Comparison of ENCODE assay signal across 19 mouse cellular contexts in genomic region chr14:31420985-31421384, GRCm38 (mm10). TPM values are rescaled to one million over a fixed set of nuclear protein-coding genes. Genes with fewer than 3 reads are reported as not detected.
A peak's percentile ranks its signal among the peaks of the same experiment; 100 is the strongest.
DNase-seq lines count a peak whose midpoint lies in the region; ATAC-seq and TF ChIP-seq lines count a peak whose summit lies in the region.
"Had no signal": no experiment of that assay in that cellular context is flagged by ENCODE, and none has a peak within 500 bp of the region (broad histone marks: within the 10 kb centered on the region; RNA-seq: fewer than 3 reads in every experiment).

No protein-coding gene starts in this region.

- H3K4me2 ChIP-seq in heart, postnatal 0 days (ENCODE audit: low read depth, low read length): no peak overlapping the region
- H3K4me2 ChIP-seq in kidney, embryonic 15.5 days: no peak overlapping the region; the same call in 1 of the 2 replicates
- no peak overlapping the region for H3K4me2 ChIP-seq in neural tube, embryonic 13.5 days
- 0 out of 2 replicates have a peak overlapping the region, but pooled peaks have one; percentile 6 for H3K4me2 ChIP-seq in liver, postnatal 0 days (ENCODE audit: low read depth, low read length)
- H3K4me2 ChIP-seq: heart, embryonic 15.5 days had no signal

- no peak for TF ChIP-seq EP300 in heart, postnatal 0 days (IDR thresholded peaks at IDR 0.05; ENCODE audit: low read depth)
- TF ChIP-seq EP300 in liver, postnatal 0 days (IDR thresholded peaks at IDR 0.05; ENCODE audit: low read depth): no peak

- no peaks in the 10 kb centered on the region for H3K9me3 ChIP-seq in heart, postnatal 0 days (replicated peaks; ENCODE audit: control insufficient read depth, low read length)
- no peaks in the 10 kb centered on the region for H3K9me3 ChIP-seq in kidney, embryonic 15.5 days (replicated peaks)
- peaks cover 6% of the 10 kb centered on the region for H3K9me3 ChIP-seq in neural tube, embryonic 13.5 days
- no peaks in the 10 kb centered on the region for H3K9me3 ChIP-seq in liver, postnatal 0 days (ENCODE audit: low read length)
- H3K9me3 ChIP-seq: heart, embryonic 15.5 days had no signal

- no peak overlapping the region for H3K9ac ChIP-seq in heart, postnatal 0 days (replicated peaks; ENCODE audit: low read depth, low read length)
- no peak overlapping the region for H3K9ac ChIP-seq in kidney, embryonic 15.5 days
- no peak overlapping the region for H3K9ac ChIP-seq in neural tube, embryonic 13.5 days
- H3K9ac ChIP-seq in liver, postnatal 0 days (replicated peaks): no peak overlapping the region; the same call in 1 of the 2 replicates
- H3K9ac ChIP-seq: heart, embryonic 15.5 days; liver, embryonic 14.5 days had no signal

- whole genome bisulfite sequencing in heart, postnatal 0 days: 79% methylated on average over 7 of the region's 7 CpGs
- 37% methylated on average over 7 of the region's 7 CpGs for WGBS in kidney, embryonic 15.5 days
- WGBS in neural tube, embryonic 13.5 days: 30% methylated on average over 7 of the region's 7 CpGs
- whole genome bisulfite sequencing in liver, postnatal 0 days (ENCODE audit: insufficient replicate concordance): 62% methylated on average over 7 of the region's 7 CpGs

- peak overlapping the region; percentile 58; the same call in 1 of the 2 replicates for H3K27ac ChIP-seq in heart, postnatal 0 days (ENCODE audit: low read depth)
- H3K27ac ChIP-seq in kidney, embryonic 15.5 days: peak overlapping the region; percentile 75
- peak overlapping the region; percentile 28; the same call in 1 of the 2 replicates for H3K27ac ChIP-seq in neural tube, embryonic 13.5 days (replicated peaks)
- H3K27ac ChIP-seq in liver, postnatal 0 days (ENCODE audit: low read depth): peak overlapping the region; percentile 85
- H3K27ac ChIP-seq: embryonic facial prominence, embryonic 10.5 days; heart, embryonic 15.5 days; liver, embryonic 14.5 days had no signal

- no peak for DNase-seq in heart, postnatal 0 days (ENCODE audit: low spot score)
- DNase-seq in heart, adult 9 months (ENCODE audit: low spot score in 2 of 2): no peak
- DNase-seq in kidney, adult 9 months: no peak
- DNase-seq in neural tube, embryonic 10.5 days (ENCODE audit: extremely low spot score, low spot score): no peak
- DNase-seq in liver, postnatal 0 days: no peak
- DNase-seq: cerebellum, adult 8-10 months; gastrocnemius, postnatal 10 days; heart, adult 11 months; left cerebral cortex, postnatal 4 days; lung, postnatal 14 days; midbrain, embryonic 14.5 days; thymus, postnatal 25 days had no signal

- H3K27me3 ChIP-seq in heart, postnatal 0 days (ENCODE audit: control insufficient read depth, insufficient read depth, low read length): no peaks in the 10 kb centered on the region
- no peaks in the 10 kb centered on the region for H3K27me3 ChIP-seq in kidney, embryonic 15.5 days
- no peaks in the 10 kb centered on the region; the same call in 1 of the 2 replicates for H3K27me3 ChIP-seq in neural tube, embryonic 13.5 days
- H3K27me3 ChIP-seq in liver, postnatal 0 days (ENCODE audit: insufficient read depth, low read length): no peaks in the 10 kb centered on the region
- H3K27me3 ChIP-seq: heart, embryonic 15.5 days had no signal

- no peak overlapping the region for H3K4me3 ChIP-seq in heart, postnatal 0 days (ENCODE audit: low read depth, low read length)
- no peak overlapping the region for H3K4me3 ChIP-seq in kidney, embryonic 15.5 days (replicated peaks)
- H3K4me3 ChIP-seq in neural tube, embryonic 13.5 days: no peak overlapping the region
- no peak overlapping the region for H3K4me3 ChIP-seq in liver, postnatal 0 days (ENCODE audit: low read depth, low read length)
- H3K4me3 ChIP-seq: embryonic facial prominence, embryonic 10.5 days; heart, embryonic 15.5 days had no signal

- H3K36me3 ChIP-seq in heart, postnatal 0 days (replicated peaks; ENCODE audit: control insufficient read depth, insufficient read depth, low read length): 0 out of 2 replicates have a peak, but pooled peaks cover 5% of the 10 kb centered on the region
- H3K36me3 ChIP-seq in kidney, embryonic 15.5 days: peaks cover 6% of the 10 kb centered on the region; the same call in 1 of the 2 replicates
- peaks cover 20% of the 10 kb centered on the region; the same call in 1 of the 2 replicates for H3K36me3 ChIP-seq in neural tube, embryonic 13.5 days
- H3K36me3 ChIP-seq in liver, postnatal 0 days (replicated peaks; ENCODE audit: insufficient read depth, low read length): peaks cover 11% of the 10 kb centered on the region
- H3K36me3 ChIP-seq: heart, embryonic 15.5 days had no signal

- no peak for TF ChIP-seq CTCF in heart, postnatal 0 days (IDR thresholded peaks at IDR 0.05; ENCODE audit: low read depth)
- no peak for TF ChIP-seq CTCF in liver, postnatal 0 days (IDR thresholded peaks at IDR 0.05; ENCODE audit: low read depth)

- H3K4me1 ChIP-seq in heart, postnatal 0 days (ENCODE audit: control insufficient read depth, insufficient read depth): peaks cover 66% of the 10 kb centered on the region
- H3K4me1 ChIP-seq in kidney, embryonic 15.5 days: peaks cover 73% of the 10 kb centered on the region
- H3K4me1 ChIP-seq in neural tube, embryonic 13.5 days (replicated peaks): peaks cover 46% of the 10 kb centered on the region
- H3K4me1 ChIP-seq in liver, postnatal 0 days (ENCODE audit: insufficient read depth): peaks cover 76% of the 10 kb centered on the region

- ATAC-seq in heart, postnatal 0 days (ENCODE audit: insufficient read depth, low read depth): no peak
- peak; percentile 61; the same call in 1 of the 2 replicates for ATAC-seq in kidney, embryonic 15.5 days (replicated peaks; ENCODE audit: low FRiP score)
- ATAC-seq in neural tube, embryonic 13.5 days (ENCODE audit: low read depth): no peak
- ATAC-seq in liver, postnatal 0 days: no peak
- ATAC-seq in frontal cortex, adult (ENCODE audit: low TSS enrichment): no peak
- ATAC-seq: intestine, postnatal 0 days had no signal

RNA-seq across cellular contexts. Expression of gene Sh3bp5, which starts 14.9 kb away (rescaled TPM):
- total RNA-seq in heart, postnatal 0 days (2014; rRNA removed; ENCODE audit: low replicate concordance): 10.2 and 14.2 TPM in 2 replicates
- polyA plus RNA-seq in heart, postnatal 0 days (2015; fragmentation: Nextera tagmentation; extraction: Ambion mirVana): 37.6 and 43.4 TPM in 2 replicates
- 30.2 and 33.1 TPM in 2 replicates for polyA plus RNA-seq in kidney, embryonic 15.5 days (2015; fragmentation: Nextera tagmentation; extraction: Ambion mirVana)
- 134 and 139 TPM in 2 replicates for polyA plus RNA-seq in neural tube, embryonic 13.5 days (2015; fragmentation: Nextera tagmentation; extraction: Ambion mirVana)
- 29.7 and 31.8 TPM in 2 replicates for polyA plus RNA-seq in liver, postnatal 0 days (2015; fragmentation: Nextera tagmentation; extraction: Ambion mirVana)

Comparison
In these comparisons a context has a peak if more than half of its experiments do, and no peak if none do; other contexts are left out.
1. H3K27ac ChIP-seq: peak in every context shown above with its lines; median percentile 85 in liver, postnatal 0 days; 75 in kidney, embryonic 15.5 days; 58 in heart, postnatal 0 days; 28 in neural tube, embryonic 13.5 days.